Mouse (Mus musculus): ENCODE measurements around the gene Sept9. TPM values are rescaled to one million over a fixed set of nuclear protein-coding genes. Genes with fewer than 3 reads are reported as not detected.

The Sept9 gene
- polyA plus RNA-seq, 1 experiment from 2014 or later: 123 TPM

- WGBS: 85% methylated on average over 11 of the region's 11 CpGs
- ATAC-seq (ENCODE audit: low FRiP score, low TSS enrichment): no peak
- H3K27ac ChIP-seq (ENCODE audit: low read length): no peak overlapping the region
- H3K9me3 ChIP-seq (ENCODE audit: low read length): no peaks in the 10 kb centered on the region
- no peak overlapping the region for H3K4me2 ChIP-seq (replicated peaks; ENCODE audit: low read depth, low read length)
- H3K4me3 ChIP-seq (ENCODE audit: low read length): no peak overlapping the region
- H3K36me3 ChIP-seq (ENCODE audit: insufficient read depth, low read length): peaks cover 31% of the 10 kb centered on the region
- H3K4me1 ChIP-seq (ENCODE audit: insufficient read depth, low read length): peaks cover 36% of the 10 kb centered on the region
- no peak overlapping the region for H3K9ac ChIP-seq (replicated peaks; ENCODE audit: low read length)
- H3K27me3 ChIP-seq (ENCODE audit: insufficient read depth, low read length): no peaks in the 10 kb centered on the region
Measured at GRCm38 (mm10) chr11:117292446-117292845, 93.0 kb downstream of the Sept9 start.

GRCm38 (mm10) chr11:117295266-117295665, 95.8 kb downstream of the Sept9 start:
- no peak for ATAC-seq (ENCODE audit: low FRiP score, low TSS enrichment)

GRCm38 (mm10) chr11:117296116-117296499, 96.6 kb downstream of the Sept9 start:
- H3K27ac ChIP-seq (ENCODE audit: low read length): peak overlapping the region; percentile 54
- peaks cover 40% of the 10 kb centered on the region for H3K4me1 ChIP-seq (ENCODE audit: insufficient read depth, low read length)
- H3K9ac ChIP-seq (replicated peaks; ENCODE audit: low read length): 0 out of 2 replicates have a peak overlapping the region, but pooled peaks have one; percentile 35
- ATAC-seq (ENCODE audit: low FRiP score, low TSS enrichment): peak; percentile 25; the same call in 1 of the 2 replicates
- H3K4me2 ChIP-seq (replicated peaks; ENCODE audit: low read depth, low read length): no peak overlapping the region
- H3K36me3 ChIP-seq (ENCODE audit: insufficient read depth, low read length): peaks cover 24% of the 10 kb centered on the region
- H3K9me3 ChIP-seq (ENCODE audit: low read length): no peaks in the 10 kb centered on the region
- H3K4me3 ChIP-seq (ENCODE audit: low read length): no peak overlapping the region
- H3K27me3 ChIP-seq (ENCODE audit: insufficient read depth, low read length): no peaks in the 10 kb centered on the region
- WGBS: 51% methylated on average over 4 of the region's 4 CpGs

More at GRCm38 (mm10) chr11:117295266-117295665, 95.8 kb downstream of the Sept9 start:
- Histone ChIP-seq H3K27me3 (ENCODE audit: insufficient read depth, low read length) (no peaks in the 10 kb centered on the region), H3K4me2 (replicated peaks; ENCODE audit: low read depth, low read length) (no peak overlapping the region), H3K36me3 (ENCODE audit: insufficient read depth, low read length) (peaks cover 32% of the 10 kb centered on the region), H3K9ac (replicated peaks; ENCODE audit: low read length) (no peak overlapping the region), H3K9me3 (ENCODE audit: low read length) (no peaks in the 10 kb centered on the region), H3K27ac (ENCODE audit: low read length) (no peak overlapping the region), H3K4me3 (ENCODE audit: low read length) (no peak overlapping the region), H3K4me1 (ENCODE audit: insufficient read depth, low read length) (peaks cover 38% of the 10 kb centered on the region)
- 72% methylated on average over 5 of the region's 7 CpGs for WGBS

- ATAC-seq (ENCODE audit: low FRiP score, low TSS enrichment): peak; percentile 63
- WGBS: 52% methylated on average over 13 of the region's 14 CpGs
Measured at GRCm38 (mm10) chr11:117296500-117297189, 97.2 kb downstream of the Sept9 start.

GRCm38 (mm10) chr11:117297190-117297829, 97.8 kb downstream of the Sept9 start:
- no peak overlapping the region for H3K9ac ChIP-seq (replicated peaks; ENCODE audit: low read length)

More at GRCm38 (mm10) chr11:117296500-117297189, 97.2 kb downstream of the Sept9 start:
- Histone ChIP-seq H3K9me3 (ENCODE audit: low read length) (no peaks in the 10 kb centered on the region), H3K4me1 (ENCODE audit: insufficient read depth, low read length) (peaks cover 40% of the 10 kb centered on the region), H3K27me3 (ENCODE audit: insufficient read depth, low read length) (no peaks in the 10 kb centered on the region), H3K27ac (ENCODE audit: low read length) (peak overlapping the region; percentile 54), H3K4me2 (replicated peaks; ENCODE audit: low read depth, low read length) (no peak overlapping the region), H3K4me3 (ENCODE audit: low read length) (no peak overlapping the region), H3K36me3 (ENCODE audit: insufficient read depth, low read length) (peaks cover 18% of the 10 kb centered on the region; the same call in 1 of the 2 replicates), H3K9ac (replicated peaks; ENCODE audit: low read length) (no peak overlapping the region)

GRCm38 (mm10) chr11:117299741-117300140, 100.3 kb downstream of the Sept9 start:
- WGBS: 77% methylated on average over 6 of the region's 6 CpGs

More at GRCm38 (mm10) chr11:117297190-117297829, 97.8 kb downstream of the Sept9 start:
- H3K36me3 ChIP-seq (ENCODE audit: insufficient read depth, low read length): peaks cover 12% of the 10 kb centered on the region; the same call in 1 of the 2 replicates
- 82% methylated on average over 3 of the region's 3 CpGs for WGBS
- no peaks in the 10 kb centered on the region for H3K9me3 ChIP-seq (ENCODE audit: low read length)
- no peaks in the 10 kb centered on the region for H3K27me3 ChIP-seq (ENCODE audit: insufficient read depth, low read length)
- no peak overlapping the region for H3K4me3 ChIP-seq (ENCODE audit: low read length)
- no peak for ATAC-seq (ENCODE audit: low FRiP score, low TSS enrichment)
- H3K4me1 ChIP-seq (ENCODE audit: insufficient read depth, low read length): peaks cover 44% of the 10 kb centered on the region
- H3K27ac ChIP-seq (ENCODE audit: low read length): no peak overlapping the region; the same call in 1 of the 2 replicates
- H3K4me2 ChIP-seq (replicated peaks; ENCODE audit: low read depth, low read length): no peak overlapping the region

GRCm38 (mm10) chr11:117300809-117301208, 101.3 kb downstream of the Sept9 start:
- H3K9me3 ChIP-seq (ENCODE audit: low read length): no peaks in the 10 kb centered on the region
- 94% methylated on average over 4 of the region's 4 CpGs for WGBS
- H3K27me3 ChIP-seq (ENCODE audit: insufficient read depth, low read length): no peaks in the 10 kb centered on the region

More at GRCm38 (mm10) chr11:117299741-117300140, 100.3 kb downstream of the Sept9 start:
- peaks cover 36% of the 10 kb centered on the region for H3K4me1 ChIP-seq (ENCODE audit: insufficient read depth, low read length)
- no peak overlapping the region for H3K4me3 ChIP-seq (ENCODE audit: low read length)
- H3K4me2 ChIP-seq (replicated peaks; ENCODE audit: low read depth, low read length): no peak overlapping the region
- no peak overlapping the region for H3K9ac ChIP-seq (replicated peaks; ENCODE audit: low read length)
- H3K9me3 ChIP-seq (ENCODE audit: low read length): no peaks in the 10 kb centered on the region
- peak overlapping the region; percentile 72 for H3K27ac ChIP-seq (ENCODE audit: low read length)
- H3K36me3 ChIP-seq (ENCODE audit: insufficient read depth, low read length): peaks cover 17% of the 10 kb centered on the region; the same call in 1 of the 2 replicates
- H3K27me3 ChIP-seq (ENCODE audit: insufficient read depth, low read length): no peaks in the 10 kb centered on the region
- no peak for ATAC-seq (ENCODE audit: low FRiP score, low TSS enrichment)

GRCm38 (mm10) chr11:117301716-117302115, 102.3 kb downstream of the Sept9 start:
- no peaks in the 10 kb centered on the region for H3K9me3 ChIP-seq (ENCODE audit: low read length)
- no peak overlapping the region for H3K4me3 ChIP-seq (ENCODE audit: low read length)
- H3K4me2 ChIP-seq (replicated peaks; ENCODE audit: low read depth, low read length): no peak overlapping the region
- H3K36me3 ChIP-seq (ENCODE audit: insufficient read depth, low read length): peaks cover 15% of the 10 kb centered on the region; the same call in 1 of the 2 replicates
- no peak for ATAC-seq (ENCODE audit: low FRiP score, low TSS enrichment)
- peaks cover 23% of the 10 kb centered on the region for H3K4me1 ChIP-seq (ENCODE audit: insufficient read depth, low read length)
- WGBS: 67% methylated on average over 6 of the region's 6 CpGs
- no peak overlapping the region for H3K27ac ChIP-seq (ENCODE audit: low read length)
- no peaks in the 10 kb centered on the region for H3K27me3 ChIP-seq (ENCODE audit: insufficient read depth, low read length)
- no peak overlapping the region for H3K9ac ChIP-seq (replicated peaks; ENCODE audit: low read length)

More at GRCm38 (mm10) chr11:117300809-117301208, 101.3 kb downstream of the Sept9 start:
- Histone ChIP-seq H3K27ac (ENCODE audit: low read length) (peak overlapping the region; percentile 72; the same call in 1 of the 2 replicates), H3K9ac (replicated peaks; ENCODE audit: low read length) (no peak overlapping the region), H3K4me1 (ENCODE audit: insufficient read depth, low read length) (peaks cover 25% of the 10 kb centered on the region), H3K36me3 (ENCODE audit: insufficient read depth, low read length) (peaks cover 17% of the 10 kb centered on the region; the same call in 1 of the 2 replicates), H3K4me3 (ENCODE audit: low read length) (no peak overlapping the region), H3K4me2 (replicated peaks; ENCODE audit: low read depth, low read length) (no peak overlapping the region)
- no peak for ATAC-seq (ENCODE audit: low FRiP score, low TSS enrichment)

- Histone ChIP-seq H3K27me3 (ENCODE audit: insufficient read depth, low read length) (no peaks in the 10 kb centered on the region), H3K9me3 (ENCODE audit: low read length) (no peaks in the 10 kb centered on the region), H3K9ac (replicated peaks; ENCODE audit: low read length) (no peak overlapping the region), H3K4me1 (ENCODE audit: insufficient read depth, low read length) (peaks cover 25% of the 10 kb centered on the region), H3K36me3 (ENCODE audit: insufficient read depth, low read length) (peaks cover 9% of the 10 kb centered on the region; the same call in 1 of the 2 replicates), H3K27ac (ENCODE audit: low read length) (no peak overlapping the region), H3K4me2 (replicated peaks; ENCODE audit: low read depth, low read length) (no peak overlapping the region), H3K4me3 (ENCODE audit: low read length) (no peak overlapping the region)
- 84% methylated on average over 5 of the region's 5 CpGs for WGBS
- ATAC-seq (ENCODE audit: low FRiP score, low TSS enrichment): no peak
Measured at GRCm38 (mm10) chr11:117302371-117302770, 102.9 kb downstream of the Sept9 start.

Measured in kidney, embryonic 16.5 days (tissue).